Mouse (Mus musculus) forebrain, embryonic 14.5 days (tissue): ENCODE measurements around the gene Poll. TPM values are rescaled to one million over a fixed set of nuclear protein-coding genes. Genes with fewer than 3 reads are reported as not detected.

Experiments used
- ATAC-seq: fragments of 200-750 bp; cut with Nextera tagmentation; 2 replicates; pipeline ENCODE4 v1.8.0; 2017; ENCODE audit warnings: mild to moderate bottlenecking, moderate library complexity
- DNase-seq: peaks from one replicate; pipeline ENCODE4 v3.0.0-alpha.2; 2015; ENCODE audit warnings: low spot score
- H3K27ac ChIP-seq: fragments of 300-500 bp; sonication (generic); 2 replicates; pipeline ENCODE4 v1.5.1; 2014; ENCODE audit warnings: low read depth, mild to moderate bottlenecking, control low read depth, low read length, moderate library complexity
- H3K27me3 ChIP-seq: fragments of 300-500 bp; sonication (generic); replicated peaks from 2 replicates; pipeline ENCODE4 v1.6.1; 2014; ENCODE audit warnings: low read length, control low read depth, mixed read lengths; ENCODE audit not compliant: control insufficient read depth, insufficient read depth
- H3K36me3 ChIP-seq: fragments of 300-500 bp; sonication (generic); 2 replicates; pipeline ENCODE4 v1.6.1; 2014; ENCODE audit warnings: low read length, control low read depth; ENCODE audit not compliant: control insufficient read depth, insufficient read depth
- H3K4me1 ChIP-seq: fragments of 300-500 bp; sonication (generic); 2 replicates; pipeline ENCODE4 v1.6.1; 2014; ENCODE audit warnings: antibody characterized with exemption, low read length, control low read depth; ENCODE audit not compliant: control insufficient read depth, insufficient read depth
- H3K4me2 ChIP-seq: fragments of 300-500 bp; sonication (generic); 2 replicates; pipeline ENCODE4 v1.6.1; 2014; ENCODE audit warnings: mild to moderate bottlenecking, control low read depth, low read length
- H3K4me3 ChIP-seq: fragments of 300-500 bp; sonication (generic); 2 replicates; pipeline ENCODE4 v1.5.1; 2014; ENCODE audit warnings: low read depth, low read length, control low read depth
- H3K9ac ChIP-seq: fragments of 300-500 bp; sonication (generic); 2 replicates; pipeline ENCODE4 v1.6.1; 2014; ENCODE audit warnings: mild to moderate bottlenecking, low read length, control low read depth, moderate library complexity
- H3K9me3 ChIP-seq: fragments of 300-500 bp; sonication (generic); replicated peaks from 2 replicates; pipeline ENCODE4 v1.6.1; 2016; ENCODE audit warnings: low read length, control low read depth, mixed read lengths; ENCODE audit not compliant: control insufficient read depth
- WGBS: fragments of 180-500 bp; shearing (Covaris S2); extraction: QIAGEN DNeasy Blood & Tissue Kit; methylation state at CpG from one replicate; pipeline ENCODE4 v1.1.7; 2014; 5-methylcytosine and 5-hydroxymethylcytosine counted together
- polyA plus RNA-seq: library from polyadenylated mRNA; unstranded; fragments of >200 nt; fragmentation: Nextera tagmentation; extraction: Ambion mirVana; gene quantifications from 2 replicates; pipeline ENCODE4 v1.2.1, GENCODE M21; 2014

Poll gene
- polyA plus RNA-seq, 1 experiment from 2014 or later: 13.0 TPM

GRCm38 (mm10) chr19:45595481-45595880, 35.1 kb upstream of the Poll start:
- no peak overlapping the region for H3K9ac ChIP-seq
- H3K36me3 ChIP-seq: no peaks in the 10 kb centered on the region
- ATAC-seq (no peak), DNase-seq (no peak)
- H3K4me3 ChIP-seq: no peak overlapping the region
- H3K9me3 ChIP-seq: no peaks in the 10 kb centered on the region
- H3K4me2 ChIP-seq: no peak overlapping the region
- peaks cover 91% of the 10 kb centered on the region for H3K27me3 ChIP-seq
- 0 out of 2 replicates have a peak, but pooled peaks cover 4% of the 10 kb centered on the region for H3K4me1 ChIP-seq
- no peak overlapping the region for H3K27ac ChIP-seq
- WGBS: 84% methylated on average over 6 of the region's 6 CpGs

- ATAC-seq (no peak), DNase-seq (no peak)
- 93% methylated on average over 7 of the region's 7 CpGs for WGBS
- no peaks in the 10 kb centered on the region for H3K36me3 ChIP-seq
- H3K9me3 ChIP-seq: no peaks in the 10 kb centered on the region
- no peak overlapping the region for H3K4me2 ChIP-seq
- 0 out of 2 replicates have a peak, but pooled peaks cover 4% of the 10 kb centered on the region for H3K4me1 ChIP-seq
- H3K9ac ChIP-seq: no peak overlapping the region
- peaks cover 79% of the 10 kb centered on the region for H3K27me3 ChIP-seq
- no peak overlapping the region for H3K27ac ChIP-seq
- H3K4me3 ChIP-seq: no peak overlapping the region
Measured at GRCm38 (mm10) chr19:45594079-45594478, 33.7 kb upstream of the Poll start.

- Histone ChIP-seq H3K27me3 (peaks cover 70% of the 10 kb centered on the region), H3K9ac (no peak overlapping the region), H3K4me3 (no peak overlapping the region), H3K4me2 (no peak overlapping the region), H3K27ac (no peak overlapping the region), H3K36me3 (no peaks in the 10 kb centered on the region), H3K9me3 (no peaks in the 10 kb centered on the region), H3K4me1 (0 out of 2 replicates have a peak, but pooled peaks cover 4% of the 10 kb centered on the region)
- 82% methylated on average over 9 of the region's 9 CpGs for WGBS
- no peak for DNase-seq
- no peak for ATAC-seq
Measured at GRCm38 (mm10) chr19:45592916-45593315, 32.6 kb upstream of the Poll start.

- H3K4me2 ChIP-seq: no peak overlapping the region
- H3K36me3 ChIP-seq: no peaks in the 10 kb centered on the region
- DNase-seq (no peak), ATAC-seq (no peak)
- H3K4me3 ChIP-seq: no peak overlapping the region
- 89% methylated on average over 7 of the region's 7 CpGs for WGBS
- H3K9ac ChIP-seq: no peak overlapping the region
- no peak overlapping the region for H3K27ac ChIP-seq
- H3K27me3 ChIP-seq: peaks cover 66% of the 10 kb centered on the region
- no peaks in the 10 kb centered on the region for H3K9me3 ChIP-seq
- 0 out of 2 replicates have a peak, but pooled peaks cover 4% of the 10 kb centered on the region for H3K4me1 ChIP-seq
Measured at GRCm38 (mm10) chr19:45591704-45592103, 31.4 kb upstream of the Poll start.

- no peaks in the 10 kb centered on the region for H3K9me3 ChIP-seq
- no peaks in the 10 kb centered on the region for H3K36me3 ChIP-seq
- DNase-seq: no peak
- 94% methylated on average over 6 of the region's 6 CpGs for WGBS
- no peak overlapping the region for H3K4me2 ChIP-seq
- ATAC-seq: no peak
- H3K27ac ChIP-seq: no peak overlapping the region
- no peaks in the 10 kb centered on the region for H3K4me1 ChIP-seq
- no peak overlapping the region for H3K9ac ChIP-seq
- no peak overlapping the region for H3K4me3 ChIP-seq
- peaks cover 54% of the 10 kb centered on the region for H3K27me3 ChIP-seq
Measured at GRCm38 (mm10) chr19:45589761-45590160, 29.4 kb upstream of the Poll start.

GRCm38 (mm10) chr19:45587509-45588292, 27.4 kb upstream of the Poll start:
- H3K27ac ChIP-seq: no peak overlapping the region
- peaks cover 33% of the 10 kb centered on the region for H3K27me3 ChIP-seq
- ATAC-seq (no peak), DNase-seq (no peak)
- no peaks in the 10 kb centered on the region for H3K9me3 ChIP-seq
- 91% methylated on average over 6 of the region's 6 CpGs for WGBS
- no peak overlapping the region for H3K4me3 ChIP-seq
- H3K9ac ChIP-seq: no peak overlapping the region
- H3K4me2 ChIP-seq: no peak overlapping the region
- no peaks in the 10 kb centered on the region for H3K36me3 ChIP-seq
- no peaks in the 10 kb centered on the region for H3K4me1 ChIP-seq

- WGBS: 31% methylated on average over 3 of the region's 3 CpGs
- ATAC-seq (no peak), DNase-seq (no peak)
- no peak overlapping the region for H3K4me2 ChIP-seq
- no peak overlapping the region for H3K4me3 ChIP-seq
- H3K27me3 ChIP-seq: peaks cover 27% of the 10 kb centered on the region
- no peaks in the 10 kb centered on the region for H3K9me3 ChIP-seq
- no peaks in the 10 kb centered on the region for H3K36me3 ChIP-seq
- no peak overlapping the region for H3K27ac ChIP-seq
- H3K9ac ChIP-seq: no peak overlapping the region
- no peaks in the 10 kb centered on the region for H3K4me1 ChIP-seq
Measured at GRCm38 (mm10) chr19:45586850-45587249, 26.5 kb upstream of the Poll start.

- no peak for DNase-seq
- H3K9ac ChIP-seq: no peak overlapping the region
- H3K4me1 ChIP-seq: no peaks in the 10 kb centered on the region
- 62% methylated on average over 9 of the region's 9 CpGs for WGBS
- H3K27ac ChIP-seq: no peak overlapping the region
- no peaks in the 10 kb centered on the region for H3K36me3 ChIP-seq
- ATAC-seq: no peak
- no peak overlapping the region for H3K4me3 ChIP-seq
- no peaks in the 10 kb centered on the region for H3K9me3 ChIP-seq
- no peak overlapping the region for H3K4me2 ChIP-seq
- peaks cover 20% of the 10 kb centered on the region; the same call in 1 of the 2 replicates for H3K27me3 ChIP-seq
Measured at GRCm38 (mm10) chr19:45584856-45585620, 24.7 kb upstream of the Poll start.

GRCm38 (mm10) chr19:45583136-45583535, 22.8 kb upstream of the Poll start:
- peaks cover 20% of the 10 kb centered on the region; the same call in 1 of the 2 replicates for H3K27me3 ChIP-seq
- H3K9ac ChIP-seq: no peak overlapping the region
- WGBS: 89% methylated on average over 6 of the region's 6 CpGs
- no peak for DNase-seq
- no peak for ATAC-seq
- no peaks in the 10 kb centered on the region for H3K9me3 ChIP-seq
- no peak overlapping the region for H3K4me3 ChIP-seq
- H3K4me1 ChIP-seq: no peaks in the 10 kb centered on the region
- H3K27ac ChIP-seq: no peak overlapping the region
- H3K4me2 ChIP-seq: no peak overlapping the region
- peaks cover 8% of the 10 kb centered on the region for H3K36me3 ChIP-seq
